Mouse (Mus musculus) spleen, adult 2 months (tissue): ENCODE data around the gene Nup43.

Experiments
- CTCF ChIP-seq: fragments of 200-500 bp; IDR thresholded peaks from 2 replicates; pipeline ENCODE4 v1.5.1; 2011; ENCODE audit warnings: mild to moderate bottlenecking, inconsistent platforms; ENCODE audit not compliant: insufficient read depth, insufficient read length, insufficient replicate concordance; ENCODE audit errors: extremely low read depth
- POLR2A ChIP-seq: fragments of 200-500 bp; IDR thresholded peaks from 2 replicates; pipeline ENCODE4 v1.6.1; 2011; ENCODE audit warnings: low read depth, low read length, inconsistent platforms

DNA sequence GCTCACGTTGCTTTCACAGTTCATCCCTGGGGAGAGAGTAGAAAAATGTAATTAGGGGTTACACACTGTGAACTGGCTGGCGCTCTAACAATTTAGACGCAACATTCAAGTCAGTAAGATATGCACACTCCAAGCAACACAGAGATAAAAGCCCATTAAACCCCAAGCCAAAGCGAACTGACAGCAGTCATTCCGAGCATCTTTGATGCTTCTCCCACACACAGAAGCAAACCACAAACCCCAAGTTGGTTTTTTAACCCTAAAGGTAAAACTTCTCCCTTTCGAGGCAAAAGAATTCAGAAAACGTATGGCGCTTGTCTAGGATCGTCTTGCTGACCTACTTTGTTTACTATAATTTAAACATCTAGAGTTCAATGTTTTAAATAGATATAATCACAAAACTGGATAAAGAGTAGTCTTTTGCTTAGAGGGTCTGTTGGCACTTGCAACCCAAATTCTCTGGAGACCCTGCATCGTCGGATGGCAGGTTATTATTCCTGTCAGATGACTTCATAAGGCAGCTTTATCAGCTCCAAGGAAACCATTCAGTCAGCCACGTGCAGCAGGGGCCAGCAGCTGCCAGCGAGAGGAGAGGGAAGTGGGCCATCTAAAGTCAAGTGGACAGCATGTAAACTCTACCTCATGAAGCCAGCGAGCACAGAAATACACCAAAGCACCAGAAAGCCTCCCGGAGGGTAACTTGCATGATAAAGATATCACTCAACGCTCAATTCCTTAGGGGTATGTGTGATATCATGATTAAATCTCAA, 36.2 kb upstream of the Nup43 start:
- TF ChIP-seq POLR2A (no peak), CTCF (no peak)
